Mouse (Mus musculus): ENCODE measurements around the gene Rad23a. TPM values are rescaled to one million over a fixed set of nuclear protein-coding genes. Genes with fewer than 3 reads are reported as not detected.

Rad23a gene
- polyA plus RNA-seq, 1 experiment from 2014 or later = 93.1 TPM

DNA sequence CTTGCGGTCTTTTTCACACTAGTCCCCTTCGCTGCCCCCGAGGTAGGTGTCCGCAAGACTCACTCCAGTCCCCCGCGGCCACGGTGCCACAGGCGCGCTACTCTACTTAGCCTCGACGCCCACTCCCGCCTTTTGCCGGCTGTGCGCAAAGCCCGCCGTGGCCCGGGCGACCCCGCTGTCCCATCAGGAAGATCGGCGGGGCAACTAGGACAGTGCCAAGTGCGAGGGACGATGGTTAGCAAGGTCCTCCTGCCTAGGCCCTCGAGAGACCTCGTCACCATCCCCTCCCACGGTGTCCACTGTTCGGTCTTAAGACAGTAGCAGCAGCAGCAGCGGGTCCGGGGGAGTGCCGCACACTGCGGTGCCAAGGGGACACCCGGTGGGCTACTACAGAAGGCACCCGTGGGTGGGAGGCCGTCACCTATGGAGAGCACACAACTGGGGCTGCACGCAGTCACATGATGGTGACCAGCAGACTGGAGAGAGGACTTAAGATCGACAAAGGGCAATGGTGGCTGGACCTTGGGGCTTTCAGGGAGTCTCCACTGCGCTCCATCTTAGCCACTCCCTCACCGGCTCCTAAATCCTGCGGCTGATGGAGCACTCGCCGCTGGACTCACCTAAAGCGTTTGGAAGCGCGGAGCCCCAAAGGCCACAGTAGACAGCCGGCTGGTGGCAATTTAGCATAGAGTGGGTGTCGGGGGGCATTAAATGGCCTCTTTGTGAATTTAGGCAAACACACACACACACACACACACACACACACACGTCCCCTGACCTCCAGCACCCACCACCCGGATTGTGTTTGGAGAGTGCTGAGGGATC lies 55.6 kb downstream of the Rad23a start:
- ATAC-seq (ENCODE audit: insufficient number of reproducible peaks, low FRiP score, low TSS enrichment, low read depth) = no peak; the same call in 1 of the 2 replicates
- under 1% methylated on average over 48 of the region's 48 CpGs for WGBS
- Histone ChIP-seq H3K4me1 (ENCODE audit: control insufficient read depth, insufficient read depth, low read length) (peaks cover 39% of the 10 kb centered on the region), H3K9ac (ENCODE audit: low read length) (no peak overlapping the region), H3K4me2 (ENCODE audit: low read depth, severe bottlenecking) (no peak overlapping the region), H3K27ac (replicated peaks; ENCODE audit: low read depth, low read length) (no peak overlapping the region), H3K36me3 (ENCODE audit: control insufficient read depth, insufficient read depth, low read length) (no peaks in the 10 kb centered on the region), H3K27me3 (ENCODE audit: control insufficient read depth, insufficient read depth, low read length) (peaks cover 89% of the 10 kb centered on the region), H3K4me3 (ENCODE audit: low read depth, low read length) (0 out of 2 replicates have a peak overlapping the region, but pooled peaks have one; percentile 5), H3K9me3 (ENCODE audit: control insufficient read depth, low read length) (no peaks in the 10 kb centered on the region)
- DNase-seq (ENCODE audit: low spot score) = peak; percentile 70

Small RNAs within 50 kb of the gene (microRNA-seq; reads per million reads assigned to microRNA genes)
- 7.3 reads per million, percentile 17 among the genes with 10 or more reads in this experiment for gene Mir7069

Other genes with a start within 250 kb of the Rad23a start
- gene Ier2, start 177.8 kb downstream of the Rad23a start, polyA plus RNA-seq (2014; fragmentation: Nextera tagmentation; extraction: Ambion mirVana) = 149 and 156 TPM in 2 replicates
- 65.7 and 65.9 TPM in 2 replicates for gene Trmt1, start 154.4 kb downstream of the Rad23a start, polyA plus RNA-seq (2014; fragmentation: Nextera tagmentation; extraction: Ambion mirVana)
- 26.4 and 26.7 TPM in 2 replicates for gene Nacc1, start 152.8 kb downstream of the Rad23a start, polyA plus RNA-seq (2014; fragmentation: Nextera tagmentation; extraction: Ambion mirVana)
- 3.9 and 4.8 TPM in 2 replicates for gene Lyl1, start 139.2 kb downstream of the Rad23a start, polyA plus RNA-seq (2014; fragmentation: Nextera tagmentation; extraction: Ambion mirVana)
- 7.7 and 8.6 TPM in 2 replicates for gene G430095P16Rik, start 117.7 kb downstream of the Rad23a start, polyA plus RNA-seq (2014; fragmentation: Nextera tagmentation; extraction: Ambion mirVana)
- gene Nfix, start 40.3 kb downstream of the Rad23a start, polyA plus RNA-seq (2014; fragmentation: Nextera tagmentation; extraction: Ambion mirVana) = 4.6 TPM in 2 replicates
- gene Dand5, start 17.8 kb downstream of the Rad23a start, polyA plus RNA-seq (2014; fragmentation: Nextera tagmentation; extraction: Ambion mirVana) = 3.6 and 3.9 TPM in 2 replicates
- 45.0 and 46.7 TPM in 2 replicates for gene Gadd45gip1, start 9.1 kb downstream of the Rad23a start, polyA plus RNA-seq (2014; fragmentation: Nextera tagmentation; extraction: Ambion mirVana)
- 854 and 918 TPM in 2 replicates for gene Calr, start 6.3 kb upstream of the Rad23a start, polyA plus RNA-seq (2014; fragmentation: Nextera tagmentation; extraction: Ambion mirVana)
- gene Farsa, start 16.3 kb upstream of the Rad23a start, polyA plus RNA-seq (2014; fragmentation: Nextera tagmentation; extraction: Ambion mirVana) = 99.9 and 105 TPM in 2 replicates
- 86.5 and 89.0 TPM in 2 replicates for gene Syce2, start 31.4 kb upstream of the Rad23a start, polyA plus RNA-seq (2014; fragmentation: Nextera tagmentation; extraction: Ambion mirVana)
- 42.1 and 43.3 TPM in 2 replicates for gene Gcdh, start 53.3 kb upstream of the Rad23a start, polyA plus RNA-seq (2014; fragmentation: Nextera tagmentation; extraction: Ambion mirVana)
- gene Klf1, start 61.3 kb upstream of the Rad23a start, polyA plus RNA-seq (2014; fragmentation: Nextera tagmentation; extraction: Ambion mirVana) = 9.1 and 11.0 TPM in 2 replicates
- 8.2 and 8.6 TPM in 2 replicates for gene Dnase2a, start 67.9 kb upstream of the Rad23a start, polyA plus RNA-seq (2014; fragmentation: Nextera tagmentation; extraction: Ambion mirVana)
- 0.17 and 0.71 TPM in 2 replicates for gene Mast1, start 96.7 kb upstream of the Rad23a start, polyA plus RNA-seq (2014; fragmentation: Nextera tagmentation; extraction: Ambion mirVana)
- gene Rtbdn, start 106.3 kb upstream of the Rad23a start, polyA plus RNA-seq (2014; fragmentation: Nextera tagmentation; extraction: Ambion mirVana) = 0.16 TPM in 1 of 2 replicates, not detected in the other
- gene Gm49661, start 128.8 kb upstream of the Rad23a start, polyA plus RNA-seq (2014; fragmentation: Nextera tagmentation; extraction: Ambion mirVana) = not detected in 2 replicates
- gene Prdx2, start 128.9 kb upstream of the Rad23a start, polyA plus RNA-seq (2014; fragmentation: Nextera tagmentation; extraction: Ambion mirVana) = 1,235 and 1,326 TPM in 2 replicates
- gene Rnaseh2a, start 129.1 kb upstream of the Rad23a start, polyA plus RNA-seq (2014; fragmentation: Nextera tagmentation; extraction: Ambion mirVana) = 127 and 133 TPM in 2 replicates
- gene Junb, start 138.1 kb upstream of the Rad23a start, polyA plus RNA-seq (2014; fragmentation: Nextera tagmentation; extraction: Ambion mirVana) = 7.2 and 7.7 TPM in 2 replicates
- 14.5 and 15.2 TPM in 2 replicates for gene Hook2, start 149.9 kb upstream of the Rad23a start, polyA plus RNA-seq (2014; fragmentation: Nextera tagmentation; extraction: Ambion mirVana)
- not detected in 2 replicates for gene Best2, start 173.9 kb upstream of the Rad23a start, polyA plus RNA-seq (2014; fragmentation: Nextera tagmentation; extraction: Ambion mirVana)
- 119 and 131 TPM in 2 replicates for gene Asna1, start 184.6 kb upstream of the Rad23a start, polyA plus RNA-seq (2014; fragmentation: Nextera tagmentation; extraction: Ambion mirVana)
- gene Trir, start 186.2 kb upstream of the Rad23a start, polyA plus RNA-seq (2014; fragmentation: Nextera tagmentation; extraction: Ambion mirVana) = 194 and 197 TPM in 2 replicates
- gene Tnpo2, start 196.2 kb upstream of the Rad23a start, polyA plus RNA-seq (2014; fragmentation: Nextera tagmentation; extraction: Ambion mirVana) = 12.7 and 16.3 TPM in 2 replicates
- gene Fbxw9, start 219.4 kb upstream of the Rad23a start, polyA plus RNA-seq (2014; fragmentation: Nextera tagmentation; extraction: Ambion mirVana) = 21.0 and 21.2 TPM in 2 replicates
- gene Gm5741, start 227.3 kb upstream of the Rad23a start, polyA plus RNA-seq (2014; fragmentation: Nextera tagmentation; extraction: Ambion mirVana) = 0.75 TPM in 1 of 2 replicates, not detected in the other
- gene Dhps, start 231.1 kb upstream of the Rad23a start, polyA plus RNA-seq (2014; fragmentation: Nextera tagmentation; extraction: Ambion mirVana) = 69.4 and 73.8 TPM in 2 replicates
- gene Wdr83os, start 240.1 kb upstream of the Rad23a start, polyA plus RNA-seq (2014; fragmentation: Nextera tagmentation; extraction: Ambion mirVana) = 112 and 115 TPM in 2 replicates
- 54.9 and 57.7 TPM in 2 replicates for gene Wdr83, start 240.6 kb upstream of the Rad23a start, polyA plus RNA-seq (2014; fragmentation: Nextera tagmentation; extraction: Ambion mirVana)
- gene Man2b1, start 242.6 kb upstream of the Rad23a start, polyA plus RNA-seq (2014; fragmentation: Nextera tagmentation; extraction: Ambion mirVana) = 22.1 and 23.4 TPM in 2 replicates

Measured in limb, embryonic 11.5 days (tissue).